Mouse (Mus musculus): ENCODE results near the gene Kpna7. TPM values are rescaled to one million over a fixed set of nuclear protein-coding genes. Genes with fewer than 3 reads are reported as not detected.

The Kpna7 gene
- polyA plus RNA-seq, 1 experiment from 2014 or later, result not detected

DNA sequence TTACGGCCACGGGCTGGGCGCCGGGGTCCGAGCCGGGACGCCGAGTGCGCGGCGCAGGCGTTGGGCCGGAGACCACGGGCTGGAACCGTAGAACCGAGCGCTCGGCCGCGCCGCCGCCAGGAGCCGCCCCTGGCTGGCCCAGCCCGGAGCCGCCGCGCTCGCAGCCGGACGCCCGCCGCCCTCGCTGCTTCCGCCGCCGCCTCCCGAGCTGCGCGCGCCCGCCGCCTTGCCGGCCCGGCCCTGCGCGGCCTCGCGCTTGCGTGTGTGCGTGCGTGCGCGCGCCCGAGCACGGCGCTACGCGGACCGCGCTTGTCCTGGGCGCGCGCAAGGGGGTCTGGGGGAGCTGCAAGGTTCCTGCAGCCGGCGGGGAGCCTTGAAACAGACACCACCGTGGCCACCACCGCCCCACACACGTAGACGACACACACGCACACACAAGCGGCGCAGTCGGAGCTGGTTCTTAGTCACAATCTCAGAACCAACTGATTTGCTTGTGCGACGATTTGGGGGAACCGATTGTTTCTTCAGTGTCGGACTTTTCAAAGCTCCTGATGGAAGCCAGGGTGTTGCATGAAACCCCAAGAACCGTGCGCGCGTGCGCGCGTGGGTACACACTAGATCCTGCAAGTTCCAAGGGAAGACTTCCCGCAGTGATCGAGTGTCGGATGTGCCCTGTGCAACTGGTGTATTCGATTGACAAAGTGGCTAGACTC is 118.0 kb downstream of the Kpna7 start, which contains the start of gene Smurf1:
Smurf1 (minus strand) TSS at position 209 of the 713 bp plus-strand sequence.
- peak within 1 kb of the TSS; percentile 58 for H3K4me2 ChIP-seq
- under 1% methylated on average over 88 of the region's 89 CpGs for WGBS

DNA sequence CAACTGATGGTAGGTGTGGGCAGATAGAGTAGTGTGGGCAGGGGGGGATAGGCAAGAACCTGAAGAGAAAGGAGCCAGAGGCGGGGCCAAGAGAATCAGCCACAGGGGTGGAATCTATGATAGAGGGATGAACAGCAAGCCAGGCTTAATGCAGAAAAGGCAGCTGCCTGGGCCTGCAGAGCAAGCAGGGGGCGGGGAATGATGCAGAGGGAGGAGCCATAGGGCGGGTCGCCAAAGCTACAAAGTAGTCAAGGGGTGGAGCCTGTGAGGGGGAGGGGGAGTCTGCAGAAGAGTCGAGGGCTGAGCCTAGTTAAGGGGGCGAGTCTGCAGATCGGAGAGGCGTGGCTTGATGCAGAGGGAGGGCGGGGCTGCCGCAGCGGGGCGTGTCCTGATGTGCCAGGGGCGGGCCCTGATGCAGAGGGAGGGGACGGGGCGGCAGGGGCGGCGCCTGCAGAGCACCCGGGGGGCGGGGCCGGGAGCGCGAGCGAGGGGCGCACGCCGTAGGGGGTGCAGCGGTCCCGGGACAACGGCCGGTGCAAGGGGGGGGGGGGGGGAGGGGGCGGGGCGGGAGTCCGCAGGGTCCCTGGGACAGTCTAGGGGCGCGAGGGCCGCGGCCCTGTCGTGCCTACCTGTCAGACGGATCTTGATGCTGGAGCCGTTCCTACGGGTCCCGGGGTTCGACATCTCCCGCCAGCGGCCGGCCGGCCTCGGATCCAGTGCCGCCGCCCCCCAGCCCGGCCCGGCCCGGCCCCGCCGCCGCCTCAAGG is 118.8 kb downstream of the Kpna7 start:
- Histone ChIP-seq H3K4me1 (replicated peaks) (peaks cover 53% of the 10 kb centered on the region), H3K4me3 (peak overlapping the region; percentile 78), H3K9me3 (no peaks in the 10 kb centered on the region), H3K36me3 (no peaks in the 10 kb centered on the region), H3K9ac (peak overlapping the region; percentile 97), H3K27ac (peak overlapping the region; percentile 91), H3K27me3 (peaks cover 12% of the 10 kb centered on the region), H3K4me2 (peak overlapping the region; percentile 58)
- under 1% methylated on average over 29 of the region's 56 CpGs for WGBS
- peak; percentile 80 for ATAC-seq (ENCODE audit: low FRiP score)

More for the DNA sequence above, 118.0 kb downstream of the Kpna7 start, which contains the start of gene Smurf1:
- Histone ChIP-seq H3K9me3 (no peaks in the 10 kb centered on the region), H3K27me3 (peaks cover 12% of the 10 kb centered on the region), H3K4me3 (peak within 1 kb of the TSS; percentile 78), H3K36me3 (no peaks in the 10 kb centered on the region), H3K27ac (peak within 1 kb of the TSS; percentile 91), H3K4me1 (replicated peaks) (peaks cover 46% of the 10 kb centered on the region), H3K9ac (peak within 1 kb of the TSS; percentile 97)
- peak; percentile 75 for ATAC-seq (ENCODE audit: low FRiP score)

DNA sequence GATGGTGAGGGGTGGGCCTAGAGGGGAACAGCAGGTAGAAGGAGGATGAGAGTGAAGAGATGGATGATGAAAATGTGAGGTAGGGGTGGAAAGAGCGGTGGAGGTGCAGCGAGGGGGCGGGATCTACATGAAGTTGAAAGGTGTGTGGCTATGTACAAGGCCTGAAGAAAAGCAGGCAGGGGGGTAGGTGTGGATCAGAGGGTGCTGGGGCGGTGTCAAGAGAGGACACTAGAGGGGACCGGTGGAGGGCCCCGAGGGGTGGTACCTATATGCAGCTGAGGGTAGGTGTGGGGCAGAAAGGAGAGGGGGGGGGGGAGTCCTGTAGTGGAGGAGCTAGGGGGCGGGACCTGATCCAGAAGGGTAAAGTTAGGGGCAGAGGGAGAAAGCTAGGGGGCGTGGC is 119.4 kb downstream of the Kpna7 start:
- 28% methylated on average over 8 of the region's 8 CpGs for WGBS
- ATAC-seq (ENCODE audit: low FRiP score), result peak; percentile 68
- H3K9ac ChIP-seq, result 0 out of 2 replicates have a peak overlapping the region, but pooled peaks have one; percentile 97
- H3K27ac ChIP-seq, result peak overlapping the region; percentile 91; the same call in 1 of the 2 replicates
- H3K4me1 ChIP-seq (replicated peaks), result peaks cover 57% of the 10 kb centered on the region
- H3K27me3 ChIP-seq, result peaks cover 12% of the 10 kb centered on the region
- peak overlapping the region; percentile 58 for H3K4me2 ChIP-seq
- no peaks in the 10 kb centered on the region for H3K9me3 ChIP-seq
- no peaks in the 10 kb centered on the region for H3K36me3 ChIP-seq
- H3K4me3 ChIP-seq, result peak overlapping the region; percentile 78

DNA sequence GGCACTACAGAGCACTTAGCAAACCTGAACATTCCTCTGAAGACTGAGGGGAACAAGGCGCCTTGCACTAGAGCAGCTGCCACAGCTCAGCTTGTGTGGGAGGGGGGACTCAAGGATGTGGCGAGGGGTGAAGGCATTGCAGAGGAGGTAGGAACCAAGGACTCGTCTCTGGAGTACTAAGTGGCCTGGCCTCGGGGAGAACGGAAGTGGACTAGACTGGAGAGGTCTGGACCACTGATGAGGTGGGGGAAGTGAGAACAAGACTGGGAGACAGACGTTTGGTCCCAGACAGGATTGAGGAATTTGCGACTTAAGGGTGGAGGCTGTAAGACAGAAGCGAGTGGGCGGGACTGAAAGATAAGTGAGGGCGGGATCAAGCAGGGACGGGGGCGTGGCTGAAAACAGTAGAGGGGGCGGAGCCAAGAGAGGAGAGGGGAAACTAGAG is 120.0 kb downstream of the Kpna7 start:
- WGBS, result 17% methylated on average over 13 of the region's 13 CpGs
- Histone ChIP-seq H3K4me1 (replicated peaks) (peaks cover 57% of the 10 kb centered on the region), H3K4me2 (peak overlapping the region; percentile 58), H3K9me3 (no peaks in the 10 kb centered on the region), H3K27me3 (peaks cover 11% of the 10 kb centered on the region), H3K4me3 (peak overlapping the region; percentile 78), H3K9ac (peak overlapping the region; percentile 55), H3K36me3 (no peaks in the 10 kb centered on the region), H3K27ac (peak overlapping the region; percentile 67)
- ATAC-seq (ENCODE audit: low FRiP score), result peak; percentile 11; the same call in 1 of the 2 replicates

DNA sequence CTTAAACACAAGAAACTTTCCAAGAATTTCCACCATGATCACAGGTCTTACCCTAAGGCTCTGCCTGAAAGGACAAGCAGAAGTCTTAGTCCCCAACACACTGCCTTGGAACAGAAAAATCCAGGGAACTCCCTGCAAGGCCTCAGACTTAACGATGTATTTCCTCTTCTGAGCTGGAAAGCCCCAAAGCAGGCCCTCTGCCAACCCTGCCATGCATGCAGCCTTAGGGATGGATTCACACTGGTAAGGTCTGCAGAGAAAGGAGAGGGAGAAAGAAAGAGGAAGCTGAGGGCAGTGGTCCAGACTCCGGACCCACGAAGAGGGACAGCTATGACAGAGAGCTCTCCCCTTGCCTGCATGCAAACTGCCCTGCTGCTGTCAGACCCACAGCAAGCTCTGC is 120.4 kb downstream of the Kpna7 start:
- 58% methylated on average over 3 of the region's 3 CpGs for WGBS
- H3K9me3 ChIP-seq, result no peaks in the 10 kb centered on the region
- peak overlapping the region; percentile 55; the same call in 1 of the 2 replicates for H3K9ac ChIP-seq
- peaks cover 59% of the 10 kb centered on the region for H3K4me1 ChIP-seq (replicated peaks)
- H3K4me2 ChIP-seq, result peak overlapping the region; percentile 58
- H3K27ac ChIP-seq, result peak overlapping the region; percentile 67
- ATAC-seq (ENCODE audit: low FRiP score), result no peak
- peaks cover 10% of the 10 kb centered on the region for H3K27me3 ChIP-seq
- peak overlapping the region; percentile 78 for H3K4me3 ChIP-seq
- H3K36me3 ChIP-seq, result no peaks in the 10 kb centered on the region

DNA sequence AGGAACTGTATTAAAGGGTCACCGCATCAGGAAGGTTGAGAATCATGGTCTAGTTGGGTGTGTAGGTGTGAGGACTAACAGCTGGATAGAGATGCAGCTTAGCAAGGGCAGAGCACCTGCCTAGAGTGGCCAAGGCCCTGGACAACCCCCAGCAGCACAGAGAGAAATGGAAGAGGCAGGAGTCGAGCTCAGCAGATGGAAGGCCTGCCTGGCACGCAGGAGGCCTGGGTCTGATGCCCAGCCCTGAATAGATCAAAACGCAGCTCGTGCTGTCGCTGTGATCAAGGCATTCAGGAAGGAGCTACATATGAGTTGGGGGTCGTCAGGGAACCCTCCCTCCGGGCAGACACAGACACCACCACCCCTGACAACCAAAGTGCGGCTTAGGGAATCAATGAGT is 125.6 kb downstream of the Kpna7 start:
- Histone ChIP-seq H3K4me2 (no peak overlapping the region), H3K4me3 (no peak overlapping the region), H3K27me3 (no peaks in the 10 kb centered on the region), H3K9me3 (no peaks in the 10 kb centered on the region), H3K27ac (no peak overlapping the region), H3K9ac (no peak overlapping the region), H3K4me1 (replicated peaks) (peaks cover 54% of the 10 kb centered on the region), H3K36me3 (no peaks in the 10 kb centered on the region)
- 88% methylated on average over 9 of the region's 9 CpGs for WGBS
- ATAC-seq (ENCODE audit: low FRiP score), result no peak

DNA sequence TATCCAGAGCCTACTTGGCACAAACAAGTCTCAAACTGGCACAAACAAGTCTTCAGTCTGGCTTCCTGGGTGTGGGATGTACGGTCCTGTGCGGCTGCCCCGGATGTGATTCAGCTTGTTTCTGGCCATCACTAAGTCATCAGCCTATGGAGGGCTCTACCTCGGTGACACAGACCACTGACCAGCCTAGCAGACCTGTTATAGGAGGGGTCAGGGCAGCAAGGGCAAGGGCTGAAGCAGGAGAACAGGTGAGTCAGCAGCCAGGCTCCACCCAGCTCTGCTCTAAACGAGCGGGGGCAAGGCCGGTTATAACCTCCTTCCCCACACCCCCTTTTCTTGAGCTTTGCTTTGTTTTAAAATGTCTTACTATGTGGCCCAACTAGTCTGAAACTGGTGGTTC is 129.4 kb downstream of the Kpna7 start:
- H3K9ac ChIP-seq, result no peak overlapping the region
- 94% methylated on average over 7 of the region's 7 CpGs for WGBS

DNA sequence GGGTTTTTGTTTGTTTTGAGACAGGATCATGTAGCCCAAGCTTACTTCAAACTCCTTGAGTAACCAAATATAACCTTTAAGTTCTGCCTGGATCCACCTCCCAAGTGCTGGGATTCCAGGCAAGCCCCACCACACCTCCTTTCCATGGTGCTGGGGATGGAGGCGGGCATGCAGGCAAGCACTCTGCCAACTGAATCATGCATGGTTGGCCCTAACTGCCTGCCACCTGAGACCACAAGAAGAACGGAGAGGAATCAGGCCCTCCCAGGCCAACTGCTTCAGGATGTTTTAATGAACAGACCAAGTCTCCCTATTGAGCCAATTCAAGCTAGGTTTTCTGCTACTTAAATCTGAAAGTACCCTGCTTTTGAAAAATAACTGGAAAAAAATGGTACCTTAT is 131.2 kb downstream of the Kpna7 start:
- no peak for ATAC-seq (ENCODE audit: low FRiP score)

More for the DNA sequence above, 129.4 kb downstream of the Kpna7 start:
- H3K4me3 ChIP-seq, result no peak overlapping the region
- H3K27me3 ChIP-seq, result no peaks in the 10 kb centered on the region
- H3K4me2 ChIP-seq, result no peak overlapping the region
- H3K4me1 ChIP-seq (replicated peaks), result peaks cover 44% of the 10 kb centered on the region
- H3K36me3 ChIP-seq, result no peaks in the 10 kb centered on the region
- H3K9me3 ChIP-seq, result no peaks in the 10 kb centered on the region
- no peak for ATAC-seq (ENCODE audit: low FRiP score)
- H3K27ac ChIP-seq, result no peak overlapping the region

DNA sequence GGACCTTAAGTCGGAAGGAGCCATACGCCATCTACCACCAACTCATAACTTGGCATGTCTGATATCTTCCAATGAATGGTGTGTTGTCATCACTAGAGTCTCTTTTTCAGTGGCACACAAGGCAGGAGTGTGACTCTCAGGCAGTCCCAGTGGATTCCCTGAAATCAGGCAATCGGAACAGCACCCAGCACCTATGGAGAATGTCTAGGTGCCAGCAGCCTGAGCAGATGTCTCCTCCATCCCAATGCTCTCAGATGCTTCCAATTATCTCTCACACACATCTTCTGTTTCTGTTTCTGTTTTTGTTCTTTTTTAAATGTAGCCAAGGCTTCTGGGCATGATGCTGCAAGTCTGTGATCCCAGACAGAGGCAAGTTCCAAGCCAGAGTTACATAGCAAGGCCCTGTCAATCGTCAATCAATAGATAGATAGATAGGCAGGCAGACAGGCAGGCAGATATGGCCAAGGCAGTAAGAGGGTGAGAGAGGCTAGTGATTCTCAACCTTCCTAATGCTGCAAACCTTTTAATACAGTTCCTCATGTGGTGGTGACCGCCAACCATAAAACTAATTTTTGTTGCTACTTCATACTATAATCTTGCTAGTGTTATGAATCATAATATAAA is 133.3 kb downstream of the Kpna7 start:
- Histone ChIP-seq H3K27me3 (no peaks in the 10 kb centered on the region), H3K4me2 (no peak overlapping the region), H3K9me3 (no peaks in the 10 kb centered on the region), H3K4me3 (no peak overlapping the region), H3K4me1 (replicated peaks) (peaks cover 63% of the 10 kb centered on the region), H3K36me3 (no peaks in the 10 kb centered on the region), H3K9ac (no peak overlapping the region), H3K27ac (no peak overlapping the region)
- 93% methylated on average over 5 of the region's 5 CpGs for WGBS
- ATAC-seq (ENCODE audit: low FRiP score), result no peak

More for the DNA sequence above, 131.2 kb downstream of the Kpna7 start:
- no peak overlapping the region for H3K27ac ChIP-seq
- H3K36me3 ChIP-seq, result no peaks in the 10 kb centered on the region
- no peak overlapping the region for H3K4me2 ChIP-seq
- H3K9ac ChIP-seq, result no peak overlapping the region
- H3K4me3 ChIP-seq, result no peak overlapping the region
- H3K27me3 ChIP-seq, result no peaks in the 10 kb centered on the region
- 64% methylated on average over 2 of the region's 2 CpGs for WGBS
- H3K9me3 ChIP-seq, result no peaks in the 10 kb centered on the region
- H3K4me1 ChIP-seq (replicated peaks), result peaks cover 52% of the 10 kb centered on the region

DNA sequence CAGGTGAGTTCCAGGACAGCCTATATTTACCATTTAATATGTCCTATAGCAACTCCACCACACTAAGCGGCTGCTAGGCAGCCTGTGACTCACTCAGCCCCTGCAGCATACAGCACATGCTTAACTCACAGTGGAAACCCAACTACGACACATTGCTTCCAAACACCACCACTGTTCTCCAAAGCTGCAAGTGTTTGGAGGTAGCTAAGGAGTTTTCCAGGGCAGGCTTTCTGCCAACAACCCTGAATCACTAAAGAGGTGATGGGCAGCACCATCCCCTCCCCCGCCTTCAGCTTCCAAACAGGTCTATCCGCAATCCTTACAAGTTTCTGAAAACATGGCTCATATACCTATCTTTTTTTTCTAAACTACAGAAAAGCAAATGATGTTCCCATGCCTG is 134.0 kb downstream of the Kpna7 start:
- H3K27me3 ChIP-seq, result no peaks in the 10 kb centered on the region
- H3K9ac ChIP-seq, result no peak overlapping the region
- no peaks in the 10 kb centered on the region for H3K9me3 ChIP-seq
- ATAC-seq (ENCODE audit: low FRiP score), result no peak
- peaks cover 60% of the 10 kb centered on the region for H3K4me1 ChIP-seq (replicated peaks)
- 87% methylated on average over 4 of the region's 4 CpGs for WGBS
- no peak overlapping the region for H3K27ac ChIP-seq
- no peak overlapping the region for H3K4me3 ChIP-seq
- H3K36me3 ChIP-seq, result no peaks in the 10 kb centered on the region
- no peak overlapping the region for H3K4me2 ChIP-seq

DNA sequence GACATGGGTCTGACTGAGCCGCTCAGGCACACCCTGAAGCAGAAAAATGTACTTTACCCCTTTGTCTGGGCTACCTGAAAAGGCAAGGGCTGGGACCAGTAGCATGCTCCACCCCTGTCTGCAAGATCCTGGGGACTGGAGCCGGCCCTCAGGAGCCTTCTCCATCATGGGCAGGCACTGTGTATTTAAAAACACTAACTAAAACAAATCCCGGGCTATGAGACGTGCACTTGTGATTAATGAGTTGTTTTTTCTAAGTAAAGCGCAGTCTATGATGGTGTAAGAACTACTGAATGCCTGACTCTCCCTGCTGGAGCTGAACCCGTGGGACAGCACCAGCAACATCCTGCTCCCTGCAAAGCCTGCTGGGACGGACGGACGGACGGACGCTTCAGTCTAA is 135.4 kb downstream of the Kpna7 start:
- H3K4me1 ChIP-seq (replicated peaks), result peaks cover 47% of the 10 kb centered on the region
- WGBS, result 72% methylated on average over 11 of the region's 11 CpGs
- H3K27me3 ChIP-seq, result no peaks in the 10 kb centered on the region
- no peaks in the 10 kb centered on the region for H3K9me3 ChIP-seq
- H3K4me3 ChIP-seq, result no peak overlapping the region
- H3K4me2 ChIP-seq, result no peak overlapping the region
- no peak overlapping the region for H3K9ac ChIP-seq
- H3K27ac ChIP-seq, result no peak overlapping the region
- ATAC-seq (ENCODE audit: low FRiP score), result no peak
- no peaks in the 10 kb centered on the region for H3K36me3 ChIP-seq

DNA sequence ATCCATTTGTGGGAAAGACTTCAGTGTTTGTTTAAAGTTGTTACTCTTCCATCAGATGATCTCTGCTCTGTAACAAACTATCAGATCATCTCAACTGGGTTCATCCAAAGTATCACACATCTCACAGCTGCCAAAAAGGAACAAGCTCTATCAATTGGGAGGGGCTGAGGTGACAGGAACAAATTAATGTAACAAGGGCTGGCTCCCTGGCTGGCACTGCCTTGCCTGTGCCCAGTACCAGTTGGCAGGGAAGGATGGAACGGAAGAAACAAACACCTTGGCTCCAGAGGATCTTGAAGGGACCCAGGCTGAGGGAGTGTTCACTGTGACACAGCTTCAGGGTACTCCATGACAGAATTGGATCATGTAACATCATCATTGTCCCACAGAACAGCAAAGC is 135.8 kb downstream of the Kpna7 start:
- H3K36me3 ChIP-seq, result no peaks in the 10 kb centered on the region
- no peak for ATAC-seq (ENCODE audit: low FRiP score)
- H3K27ac ChIP-seq, result no peak overlapping the region
- H3K9ac ChIP-seq, result no peak overlapping the region
- H3K4me2 ChIP-seq, result no peak overlapping the region
- H3K4me1 ChIP-seq (replicated peaks), result peaks cover 42% of the 10 kb centered on the region
- no peaks in the 10 kb centered on the region for H3K27me3 ChIP-seq
- no peak overlapping the region for H3K4me3 ChIP-seq
- no peaks in the 10 kb centered on the region for H3K9me3 ChIP-seq
- 78% methylated on average over 1 of the region's 1 CpGs for WGBS

Data from hindbrain, embryonic 13.5 days (tissue).